Mouse (Mus musculus) cortical plate, adult 2 months (tissue): ENCODE results near the gene Mydgf.

Experiments
- CTCF ChIP-seq: fragments of 200-500 bp; IDR thresholded peaks from 2 replicates; pipeline ENCODE4 v1.5.1; 2011; ENCODE audit warnings: mild to moderate bottlenecking, control low read depth, low read length; ENCODE audit not compliant: insufficient read depth; ENCODE audit errors: extremely low read depth
- POLR2A ChIP-seq: fragments of 200-500 bp; IDR thresholded peaks from 2 replicates; pipeline ENCODE4 v1.6.1; 2011; ENCODE audit warnings: mild to moderate bottlenecking, low read length, control low read depth; ENCODE audit not compliant: insufficient read depth; ENCODE audit errors: extremely low read depth

DNA sequence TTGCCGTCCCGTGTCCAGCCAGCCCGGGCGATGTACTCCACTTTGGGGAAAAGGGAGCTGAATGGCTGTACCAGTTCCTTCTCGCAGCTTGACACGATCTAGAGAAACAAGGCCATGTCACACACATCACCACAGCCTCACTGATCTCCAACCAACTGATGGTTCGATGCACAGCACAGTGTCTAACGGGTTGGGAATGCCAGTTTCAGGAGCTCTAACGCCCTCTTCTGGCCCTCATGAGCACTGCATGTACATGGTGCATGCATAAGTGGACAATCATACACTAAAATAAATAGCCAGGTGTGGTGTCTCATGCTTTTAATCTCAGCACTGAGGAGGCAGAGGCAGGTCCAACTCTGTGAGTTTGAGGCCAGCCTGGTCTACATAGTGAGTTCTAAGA lies 16.9 kb upstream of the Mydgf start:
- peak; percentile 34; the same call in 1 of the 2 replicates for TF ChIP-seq CTCF
- no peak for TF ChIP-seq POLR2A
